Mouse (Mus musculus) adrenal gland, adult 2 months (tissue): ENCODE data around the gene Galns. TPM values are rescaled to one million over a fixed set of nuclear protein-coding genes. Genes with fewer than 3 reads are reported as not detected.
"Not testable (repeated sequence)": the region's sequence is repeated elsewhere in the genome, so short reads cannot be mapped to it uniquely, and the experiment has no call there.

Experiments used
- DNase-seq: peaks from one replicate; pipeline ENCODE4 v3.0.0; 2021
- polyA plus RNA-seq: library from polyadenylated mRNA; depleted of rRNA; stranded (reverse); fragments of >200 nt; gene quantifications from 2 replicates; pipeline ENCODE4 v1.2.3, GENCODE M21; 2012
- total RNA-seq, 2 experiments: library from RNA; stranded (reverse); gene quantifications; 2 replicates each; pipeline ENCODE4 v1.2.3; 2021

Galns gene
- total and polyA plus RNA-seq, 3 experiments: 6.0 to 7.8 (median 6.8) TPM

DNA sequence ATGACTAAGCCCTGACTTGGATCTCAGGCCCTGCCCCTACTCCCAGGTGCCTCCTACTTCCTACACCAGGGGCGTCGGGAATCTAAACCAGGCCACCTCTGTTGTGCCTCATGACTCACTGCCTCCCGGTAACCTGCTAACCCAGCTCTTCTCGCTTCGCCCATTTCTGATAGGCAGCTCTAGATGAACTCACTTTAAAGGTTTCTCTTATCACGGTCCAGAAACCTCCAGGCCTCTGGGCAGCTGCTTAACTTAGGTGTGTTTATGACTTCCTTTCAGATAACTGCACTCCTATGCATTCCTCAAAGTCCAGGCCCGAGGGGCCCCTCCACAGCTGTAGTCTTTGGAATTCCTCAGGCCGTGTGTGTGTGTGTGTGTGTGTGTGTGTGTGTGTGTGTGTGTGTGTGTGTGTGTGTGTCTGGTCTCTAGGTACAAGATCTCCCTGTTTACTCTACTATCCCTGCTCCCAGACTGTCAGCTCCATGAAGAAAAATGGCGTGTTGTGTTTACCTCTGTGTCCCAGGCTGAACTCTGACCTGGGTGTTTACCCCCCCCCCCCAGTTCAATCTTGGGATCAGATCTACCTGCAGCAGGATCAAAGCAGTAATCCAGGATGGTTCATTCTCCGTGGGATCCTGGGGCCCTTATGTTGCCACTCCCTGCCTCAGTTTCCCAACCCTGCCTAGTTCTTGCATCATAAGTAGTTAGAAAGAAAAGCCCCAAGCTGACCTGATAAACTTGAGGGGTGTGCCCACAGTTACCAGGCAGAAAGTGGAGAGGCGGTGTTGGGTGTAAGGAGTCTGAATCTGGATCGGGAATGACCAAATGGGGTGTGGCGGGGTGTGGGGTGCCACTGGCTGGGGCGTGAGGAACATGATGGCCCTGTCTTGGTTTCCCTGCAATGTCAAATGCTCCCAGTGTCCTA lies 24.9 kb upstream of the Galns start:
- no peak for DNase-seq

DNA sequence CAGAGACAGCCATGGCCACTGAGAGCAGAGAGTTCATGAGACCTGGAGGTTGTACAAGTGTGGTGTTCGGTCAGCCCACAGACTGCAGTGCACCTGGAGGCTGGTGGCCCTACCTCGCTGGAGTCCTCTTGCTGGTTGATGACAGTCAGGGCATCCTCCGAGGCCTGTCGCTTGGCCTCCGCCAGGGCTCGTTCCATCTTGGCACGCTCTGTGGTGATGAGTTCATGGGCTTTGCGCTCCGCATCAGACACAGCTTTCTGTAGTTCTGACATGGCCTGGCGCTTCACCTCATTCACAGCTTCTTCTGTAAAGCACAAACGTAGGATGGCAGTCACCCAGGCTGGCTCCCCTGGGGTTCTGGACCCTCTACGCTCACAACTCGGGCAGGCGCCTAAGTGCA lies 21.9 kb upstream of the Galns start:
- no peak for DNase-seq

DNA sequence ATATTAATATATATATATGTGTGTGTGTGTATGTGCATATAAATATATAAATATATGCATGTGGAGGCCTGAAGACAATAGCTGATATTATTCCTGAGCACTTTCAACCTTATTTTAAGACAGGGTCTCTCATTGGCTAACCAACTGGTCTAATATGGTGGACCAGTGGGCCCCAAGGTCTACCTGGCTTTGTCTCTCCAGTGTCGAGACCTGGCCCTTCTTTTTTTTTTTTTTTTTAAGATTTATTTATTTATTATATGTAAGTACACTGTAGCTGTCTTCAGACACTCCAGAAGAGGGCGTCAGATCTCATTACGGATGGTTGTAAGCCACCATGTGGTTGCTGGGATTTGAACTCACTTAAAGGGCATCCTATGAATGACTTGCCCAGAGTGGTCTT lies 20.9 kb upstream of the Galns start:
- not testable (repeated sequence) for DNase-seq

DNA sequence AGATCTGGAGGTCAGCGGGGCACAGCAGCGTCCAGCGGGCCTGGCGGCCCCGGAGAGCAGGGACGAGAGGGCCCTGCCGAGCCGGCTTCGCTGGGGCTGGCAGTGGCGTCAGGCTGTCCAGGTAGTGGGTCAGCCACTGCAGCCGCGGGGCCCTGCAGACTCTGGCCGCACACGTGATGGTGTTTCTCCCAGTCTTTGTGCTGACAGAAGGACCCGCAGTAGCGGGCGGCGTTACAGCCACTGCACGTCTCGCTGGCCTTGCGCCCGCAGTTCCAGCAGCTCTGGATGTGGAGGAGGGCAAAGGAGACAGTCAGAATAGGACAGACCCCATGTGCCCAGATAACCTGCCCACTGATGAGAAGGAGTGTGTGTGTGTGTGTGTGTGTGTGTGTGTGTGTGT lies 19.4 kb upstream of the Galns start:
- no peak for DNase-seq

- no peak for DNase-seq
Observed at GRCm38 (mm10) chr8:122629388-122629787, 18.1 kb upstream of the Galns start.

GRCm38 (mm10) chr8:122626896-122627295 lies 15.6 kb upstream of the Galns start:
- no peak for DNase-seq

- no peak for DNase-seq
Observed at GRCm38 (mm10) chr8:122625811-122626210, 14.5 kb upstream of the Galns start.

DNA sequence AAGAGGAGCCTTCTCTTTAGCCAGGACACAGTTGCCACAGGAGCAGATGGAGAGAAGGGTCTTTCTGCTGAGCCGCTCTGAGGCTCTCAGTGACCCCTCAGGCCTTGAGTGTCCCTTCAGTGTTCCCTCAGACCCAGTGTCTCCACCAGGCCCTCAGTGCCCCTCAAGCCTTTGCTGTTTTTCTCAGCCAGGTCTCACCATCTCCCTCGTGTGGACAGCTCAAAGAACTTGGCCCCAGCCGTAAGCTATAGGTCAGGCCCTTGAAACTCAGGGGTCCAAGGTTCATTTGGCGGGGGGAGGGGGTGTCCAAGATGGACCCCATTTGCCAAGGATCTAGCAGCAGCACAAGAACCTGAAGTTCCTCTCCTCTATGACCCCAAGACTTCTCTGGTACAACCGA lies 13.4 kb upstream of the Galns start:
- DNase-seq: no peak

- DNase-seq: no peak
Observed at GRCm38 (mm10) chr8:122623844-122624642, 12.8 kb upstream of the Galns start.

DNA sequence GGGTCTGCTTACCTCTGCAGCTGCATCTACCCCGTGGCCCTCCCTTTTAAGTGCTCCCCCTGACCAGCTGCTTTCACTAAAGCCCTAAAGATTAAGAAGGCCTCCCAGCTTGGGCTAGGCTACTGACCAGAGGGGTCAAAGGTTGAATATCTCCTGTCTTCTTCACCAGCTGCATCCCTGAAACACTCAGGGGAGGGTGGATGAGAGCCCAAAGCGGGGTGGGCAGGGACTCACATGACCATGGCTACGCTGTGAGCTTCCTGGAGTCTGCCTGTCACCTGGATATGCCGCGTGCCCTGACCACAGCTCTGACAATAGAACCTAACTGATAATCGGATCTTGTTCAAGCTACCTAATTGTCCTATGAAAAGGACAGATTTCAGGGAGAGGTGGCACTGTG lies 11.5 kb upstream of the Galns start, which contains the start of gene Pabpn1l:
Gene Pabpn1l, minus strand, starts transcription at position 13 of the 400 bp plus-strand sequence.
- DNase-seq: no peak

- DNase-seq: no peak
Observed at GRCm38 (mm10) chr8:122620446-122620845, 9.2 kb upstream of the Galns start.

DNA sequence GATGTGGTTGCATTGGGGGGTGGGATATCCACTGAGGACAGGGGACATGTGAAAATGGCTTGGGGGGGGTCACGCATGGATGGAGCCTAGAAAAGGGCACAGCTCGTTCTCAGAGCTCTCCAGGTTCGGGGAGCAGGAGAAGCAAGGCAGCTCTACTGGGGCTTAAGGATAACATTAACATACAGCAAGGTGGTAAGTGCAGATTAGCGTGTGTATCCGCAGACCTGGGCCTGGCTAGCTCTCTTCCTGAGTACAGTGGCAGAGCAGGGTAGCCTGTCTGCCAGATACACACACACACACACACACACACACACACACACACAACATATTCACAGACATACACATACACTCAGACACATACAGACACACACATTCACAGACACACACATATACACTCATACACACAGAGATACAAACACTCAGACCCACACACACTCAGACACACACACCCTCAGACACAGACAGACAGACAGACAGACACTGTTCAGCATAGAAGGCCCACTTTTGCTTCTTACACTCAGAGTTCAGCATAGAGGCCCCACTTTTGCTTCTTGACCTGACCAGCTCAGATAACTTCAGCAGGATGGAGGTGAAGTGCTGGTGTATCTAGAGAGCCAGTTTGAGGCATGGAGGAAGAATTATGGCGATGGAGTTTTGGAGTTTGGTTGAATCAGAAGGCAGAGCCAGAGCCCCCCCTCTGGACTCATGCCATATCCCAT lies 7.6 kb upstream of the Galns start:
- DNase-seq: no peak

DNA sequence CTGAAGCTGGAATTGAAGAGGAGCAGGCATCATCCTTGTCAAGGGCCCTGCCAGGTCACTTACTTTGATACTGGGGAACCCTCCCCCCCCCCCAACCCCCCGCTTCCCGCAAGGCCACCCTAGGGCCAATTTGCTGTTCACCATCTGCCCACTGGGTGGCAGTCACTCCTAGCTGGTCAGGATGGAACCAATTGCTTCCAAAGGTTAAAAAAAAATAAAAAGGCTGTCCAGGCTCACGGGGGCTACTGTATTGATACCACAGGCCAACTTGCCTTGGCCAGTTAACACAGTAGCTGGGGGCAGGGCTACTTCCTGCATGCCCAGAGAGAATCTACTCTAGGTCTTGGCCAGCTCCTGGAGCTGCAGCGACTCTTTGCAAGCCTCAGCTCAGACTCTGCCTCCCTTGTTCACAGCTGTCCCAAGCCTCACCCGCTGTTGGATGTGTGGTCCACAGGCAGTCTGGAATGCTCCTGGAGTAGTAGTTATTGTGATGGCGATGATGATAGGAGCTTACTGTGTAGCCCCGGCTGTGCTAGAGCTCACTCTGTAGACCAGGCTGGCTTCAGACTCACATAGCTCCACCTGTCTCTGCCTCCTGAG lies 6.8 kb upstream of the Galns start:
- peak; percentile 85 for DNase-seq

DNA sequence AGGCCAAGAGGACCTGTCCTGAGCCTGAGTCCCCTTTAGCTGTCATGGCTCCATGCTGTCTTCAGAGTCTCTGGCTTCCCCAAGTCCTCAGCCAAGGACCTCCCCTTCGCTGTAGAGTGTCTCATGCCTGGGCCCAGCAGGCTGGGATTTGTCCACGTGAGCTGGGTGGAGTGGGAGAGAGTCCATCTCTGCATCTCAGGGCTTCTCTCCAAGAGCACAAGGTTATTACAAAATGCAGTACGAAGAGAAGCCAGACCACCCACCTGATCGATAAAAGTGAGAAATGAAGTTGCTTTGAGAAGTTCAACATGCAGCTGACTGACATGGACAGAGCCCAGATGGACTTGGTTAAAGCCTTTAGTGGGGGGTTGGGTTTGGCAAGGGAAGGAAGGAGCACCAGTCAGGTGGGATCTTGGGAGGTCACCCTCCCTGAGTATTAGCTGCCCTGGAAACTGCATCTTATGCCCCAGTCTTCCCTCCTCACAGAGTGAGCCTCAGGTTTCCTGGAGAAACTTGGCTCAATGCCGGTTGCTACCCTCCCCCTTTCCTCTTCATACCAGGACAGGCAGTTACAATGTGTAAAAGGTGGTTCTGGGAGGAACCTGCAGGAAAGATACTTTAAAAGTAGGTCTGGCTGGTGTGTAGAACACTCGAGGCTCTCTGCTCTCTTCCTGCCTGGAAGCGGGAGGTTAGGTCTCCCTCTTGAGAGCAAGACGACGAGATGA lies 5.1 kb upstream of the Galns start:
- DNase-seq: no peak

DNA sequence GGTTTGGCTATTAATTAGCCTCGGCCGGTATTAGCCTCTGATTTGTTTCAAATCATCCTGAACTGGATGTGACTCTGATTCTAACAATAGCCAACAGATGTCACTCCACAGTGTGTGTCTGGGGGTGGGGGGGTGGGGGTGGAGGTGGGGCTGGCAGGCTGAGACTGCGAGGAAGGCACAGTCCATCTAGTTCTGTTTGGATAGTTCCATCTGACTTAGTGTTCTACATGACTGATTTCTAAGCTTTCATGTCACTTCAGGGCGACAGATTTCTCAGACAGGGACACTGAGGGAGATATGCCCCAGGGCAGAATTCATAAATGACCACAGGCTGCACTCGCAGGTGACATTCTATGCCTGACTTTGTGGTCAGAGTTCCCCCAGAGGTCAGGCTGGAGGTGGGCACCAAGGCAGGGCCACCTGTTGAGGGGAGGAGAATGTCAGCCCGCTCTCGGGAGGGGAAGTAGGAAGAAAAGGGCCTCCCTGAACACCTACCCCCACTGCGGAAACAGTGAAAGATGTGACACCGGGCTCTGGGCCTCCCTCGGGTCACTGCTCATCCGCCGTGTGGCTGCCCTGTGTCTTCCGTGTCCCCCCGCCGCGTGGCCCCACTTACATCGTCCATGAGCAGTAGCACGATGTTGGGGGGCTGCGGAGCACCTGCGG lies 518 bp downstream of the Galns start:
- DNase-seq: no peak

- DNase-seq: no peak
Observed at GRCm38 (mm10) chr8:122610209-122610608, 1.1 kb downstream of the Galns start.

GRCm38 (mm10) chr8:122606810-122607209 lies 4.5 kb downstream of the Galns start:
- DNase-seq: no peak

GRCm38 (mm10) chr8:122605367-122605766 lies 5.9 kb downstream of the Galns start:
- DNase-seq: no peak

DNA sequence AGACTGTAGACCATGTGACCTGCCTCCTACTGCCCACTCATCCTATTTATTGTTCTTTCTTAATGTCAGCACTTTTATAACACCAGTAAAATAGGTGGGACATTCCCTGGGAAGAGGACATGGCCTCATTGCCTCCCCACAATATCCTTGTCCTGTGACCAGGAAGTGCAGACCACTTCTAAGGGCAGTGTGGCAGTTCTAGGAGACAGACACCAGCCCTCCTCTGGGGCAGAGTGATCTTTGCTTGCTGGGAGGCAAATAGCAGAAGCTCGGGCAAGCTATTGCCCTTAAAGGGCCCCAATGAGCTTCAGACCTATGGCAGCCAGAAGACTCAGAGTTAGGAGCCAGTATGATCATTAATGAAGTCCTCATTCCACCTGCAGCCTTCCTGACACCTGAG lies 6.6 kb downstream of the Galns start:
- DNase-seq: no peak

- DNase-seq: no peak
Observed at GRCm38 (mm10) chr8:122600666-122601065, 10.6 kb downstream of the Galns start.

- DNase-seq: no peak
Observed at GRCm38 (mm10) chr8:122596031-122596430, 15.2 kb downstream of the Galns start.
